Mouse (Mus musculus) heart, embryonic 16.5 days (tissue): Measurements from ENCODE around the gene Atp8b5. TPM values are rescaled to one million over a fixed set of nuclear protein-coding genes. Genes with fewer than 3 reads are reported as not detected.

Experiments
- ATAC-seq: fragments of 200-750 bp; cut with Nextera tagmentation; replicated peaks from 2 replicates; pipeline ENCODE4 v1.8.0; 2017; ENCODE audit warnings: moderate number of reproducible peaks; ENCODE audit not compliant: insufficient read depth, low FRiP score; ENCODE audit errors: extremely low read depth
- H3K27ac ChIP-seq: fragments of 300-500 bp; sonication (generic); 2 replicates; pipeline ENCODE4 v1.5.1; 2014; ENCODE audit warnings: mild to moderate bottlenecking, low read length, control low read depth, moderate library complexity
- H3K27me3 ChIP-seq: fragments of 300-500 bp; sonication (generic); 2 replicates; pipeline ENCODE4 v1.6.1; 2014; ENCODE audit warnings: low read length, mixed read lengths; ENCODE audit not compliant: control insufficient read depth, insufficient read depth
- H3K36me3 ChIP-seq: fragments of 300-500 bp; sonication (generic); 2 replicates; pipeline ENCODE4 v1.6.1; 2014; ENCODE audit not compliant: control insufficient read depth, insufficient read depth
- H3K4me1 ChIP-seq: fragments of 300-500 bp; sonication (generic); 2 replicates; pipeline ENCODE4 v1.6.1; 2014; ENCODE audit warnings: low read length, mixed read lengths; ENCODE audit not compliant: control insufficient read depth, insufficient read depth
- H3K4me2 ChIP-seq: fragments of 300-500 bp; sonication (generic); 2 replicates; pipeline ENCODE4 v1.6.1; 2014; ENCODE audit warnings: low read depth, mild to moderate bottlenecking, control low read depth, low read length
- H3K4me3 ChIP-seq: fragments of 300-500 bp; sonication (generic); 2 replicates; pipeline ENCODE4 v1.5.1; 2014; ENCODE audit warnings: mild to moderate bottlenecking, control low read depth, low read length
- H3K9ac ChIP-seq: fragments of 300-500 bp; sonication (generic); 2 replicates; pipeline ENCODE4 v1.6.1; 2014; ENCODE audit warnings: low read length, control low read depth
- H3K9me3 ChIP-seq: fragments of 300-500 bp; sonication (generic); replicated peaks from 2 replicates; pipeline ENCODE4 v1.6.1; 2016; ENCODE audit warnings: low read length; ENCODE audit not compliant: control insufficient read depth
- WGBS: fragments of 180-500 bp; shearing (Covaris S2); extraction: QIAGEN DNeasy Blood & Tissue Kit; methylation state at CpG from one replicate; pipeline ENCODE4 v1.1.7; 2014; 5-methylcytosine and 5-hydroxymethylcytosine counted together
- polyA plus RNA-seq: library from polyadenylated mRNA; unstranded; fragments of >200 nt; fragmentation: Nextera tagmentation; extraction: Ambion mirVana; gene quantifications from 2 replicates; pipeline ENCODE4 v1.2.1, GENCODE M21; 2015

Gene Atp8b5
- polyA plus RNA-seq, 1 experiment from 2014 or later: 0.05 TPM

GRCm38 (mm10) chr4:43340096-43340804 is 73.3 kb downstream of the Atp8b5 start:
- no peaks in the 10 kb centered on the region for H3K36me3 ChIP-seq
- no peaks in the 10 kb centered on the region for H3K27me3 ChIP-seq
- H3K4me1 ChIP-seq: peaks cover 4% of the 10 kb centered on the region; the same call in 1 of the 2 replicates
- WGBS: 79% methylated on average over 4 of the region's 4 CpGs
- H3K27ac ChIP-seq: no peak overlapping the region
- H3K9ac ChIP-seq: no peak overlapping the region
- 0 out of 2 replicates have a peak, but pooled peaks cover 9% of the 10 kb centered on the region for H3K9me3 ChIP-seq
- H3K4me3 ChIP-seq: no peak overlapping the region
- no peak for ATAC-seq
- no peak overlapping the region for H3K4me2 ChIP-seq

GRCm38 (mm10) chr4:43341276-43341891 is 74.4 kb downstream of the Atp8b5 start:
- H3K36me3 ChIP-seq: no peaks in the 10 kb centered on the region
- 89% methylated on average over 7 of the region's 7 CpGs for WGBS
- no peak for ATAC-seq
- H3K27me3 ChIP-seq: no peaks in the 10 kb centered on the region
- H3K4me3 ChIP-seq: no peak overlapping the region
- 0 out of 2 replicates have a peak, but pooled peaks cover 5% of the 10 kb centered on the region for H3K9me3 ChIP-seq
- no peak overlapping the region for H3K4me2 ChIP-seq
- peaks cover 4% of the 10 kb centered on the region; the same call in 1 of the 2 replicates for H3K4me1 ChIP-seq
- H3K27ac ChIP-seq: no peak overlapping the region
- H3K9ac ChIP-seq: no peak overlapping the region

- no peaks in the 10 kb centered on the region for H3K27me3 ChIP-seq
- no peak overlapping the region for H3K27ac ChIP-seq
- H3K9ac ChIP-seq: no peak overlapping the region
- H3K4me1 ChIP-seq: peaks cover 4% of the 10 kb centered on the region; the same call in 1 of the 2 replicates
- no peak overlapping the region for H3K4me3 ChIP-seq
- H3K36me3 ChIP-seq: no peaks in the 10 kb centered on the region
- H3K9me3 ChIP-seq: 0 out of 2 replicates have a peak, but pooled peaks cover under 1% of the 10 kb centered on the region
- no peak for ATAC-seq
- 85% methylated on average over 10 of the region's 10 CpGs for WGBS
- no peak overlapping the region for H3K4me2 ChIP-seq
These were observed 75.5 kb downstream of the Atp8b5 start for GRCm38 (mm10) chr4:43342443-43342842.

GRCm38 (mm10) chr4:43344932-43345331 is 78.0 kb downstream of the Atp8b5 start:
- no peaks in the 10 kb centered on the region for H3K36me3 ChIP-seq
- ATAC-seq: no peak

GRCm38 (mm10) chr4:43349206-43349605 is 82.2 kb downstream of the Atp8b5 start:
- no peak overlapping the region for H3K27ac ChIP-seq
- no peak overlapping the region for H3K4me2 ChIP-seq
- no peak overlapping the region for H3K4me3 ChIP-seq
- 76% methylated on average over 5 of the region's 5 CpGs for WGBS
- H3K27me3 ChIP-seq: no peaks in the 10 kb centered on the region
- ATAC-seq: no peak
- H3K9me3 ChIP-seq: 0 out of 2 replicates have a peak, but pooled peaks cover 2% of the 10 kb centered on the region
- no peak overlapping the region for H3K9ac ChIP-seq
- no peaks in the 10 kb centered on the region for H3K36me3 ChIP-seq
- H3K4me1 ChIP-seq: no peaks in the 10 kb centered on the region

More at GRCm38 (mm10) chr4:43344932-43345331, 78.0 kb downstream of the Atp8b5 start:
- WGBS: 78% methylated on average over 2 of the region's 2 CpGs
- no peak overlapping the region for H3K27ac ChIP-seq
- H3K27me3 ChIP-seq: no peaks in the 10 kb centered on the region
- H3K4me3 ChIP-seq: no peak overlapping the region
- H3K9me3 ChIP-seq: no peaks in the 10 kb centered on the region
- no peaks in the 10 kb centered on the region; the same call in 1 of the 2 replicates for H3K4me1 ChIP-seq
- no peak overlapping the region for H3K9ac ChIP-seq
- no peak overlapping the region for H3K4me2 ChIP-seq

GRCm38 (mm10) chr4:43350038-43350560 is 83.1 kb downstream of the Atp8b5 start:
- no peak overlapping the region for H3K4me2 ChIP-seq
- no peak for ATAC-seq
- no peaks in the 10 kb centered on the region for H3K27me3 ChIP-seq
- H3K4me3 ChIP-seq: no peak overlapping the region
- no peaks in the 10 kb centered on the region for H3K36me3 ChIP-seq
- H3K4me1 ChIP-seq: no peaks in the 10 kb centered on the region
- H3K9ac ChIP-seq: no peak overlapping the region
- 65% methylated on average over 6 of the region's 6 CpGs for whole genome bisulfite sequencing
- H3K27ac ChIP-seq: no peak overlapping the region
- H3K9me3 ChIP-seq: 0 out of 2 replicates have a peak, but pooled peaks cover 2% of the 10 kb centered on the region

GRCm38 (mm10) chr4:43353662-43354061 is 86.7 kb downstream of the Atp8b5 start:
- ATAC-seq: no peak
- Histone ChIP-seq H3K9me3 (0 out of 2 replicates have a peak, but pooled peaks cover 2% of the 10 kb centered on the region), H3K27me3 (no peaks in the 10 kb centered on the region), H3K4me3 (no peak overlapping the region), H3K27ac (no peak overlapping the region), H3K36me3 (no peaks in the 10 kb centered on the region), H3K9ac (no peak overlapping the region), H3K4me2 (no peak overlapping the region), H3K4me1 (no peaks in the 10 kb centered on the region)
- WGBS: 79% methylated on average over 6 of the region's 6 CpGs

GRCm38 (mm10) chr4:43364914-43365560 is 98.1 kb downstream of the Atp8b5 start:
- ATAC-seq: no peak
- no peak overlapping the region for H3K9ac ChIP-seq
- no peaks in the 10 kb centered on the region for H3K36me3 ChIP-seq
- H3K4me3 ChIP-seq: no peak overlapping the region
- no peaks in the 10 kb centered on the region for H3K27me3 ChIP-seq
- H3K4me1 ChIP-seq: no peaks in the 10 kb centered on the region
- no peaks in the 10 kb centered on the region for H3K9me3 ChIP-seq
- H3K4me2 ChIP-seq: no peak overlapping the region
- H3K27ac ChIP-seq: no peak overlapping the region
- WGBS: 74% methylated on average over 11 of the region's 11 CpGs
